Mouse (Mus musculus): ENCODE data around the gene Morn5. TPM values are rescaled to one million over a fixed set of nuclear protein-coding genes. Genes with fewer than 3 reads are reported as not detected.
A peak's percentile ranks its signal among the peaks of the same experiment; 100 is the strongest.

Gene Morn5
- polyA plus RNA-seq, 1 experiment from 2014 or later: 2.9 TPM

GRCm38 (mm10) chr2:36034898-36035297 lies 14.4 kb upstream of the Morn5 start:
- Histone ChIP-seq H3K9ac (no peak overlapping the region), H3K9me3 (no peaks in the 10 kb centered on the region), H3K4me3 (no peak overlapping the region), H3K27ac (replicated peaks) (no peak overlapping the region), H3K4me1 (replicated peaks) (no peaks in the 10 kb centered on the region), H3K36me3 (peaks cover 33% of the 10 kb centered on the region), H3K4me2 (no peak overlapping the region), H3K27me3 (no peaks in the 10 kb centered on the region)
- no peak for ATAC-seq (ENCODE audit: low FRiP score, low read depth)
- 92% methylated on average over 7 of the region's 7 CpGs for WGBS

- Histone ChIP-seq H3K27ac (replicated peaks) (no peak overlapping the region), H3K36me3 (peaks cover 33% of the 10 kb centered on the region), H3K4me1 (replicated peaks) (no peaks in the 10 kb centered on the region), H3K27me3 (no peaks in the 10 kb centered on the region), H3K4me3 (no peak overlapping the region), H3K9me3 (no peaks in the 10 kb centered on the region), H3K9ac (no peak overlapping the region), H3K4me2 (no peak overlapping the region)
- ATAC-seq (ENCODE audit: low FRiP score, low read depth): no peak
- 83% methylated on average over 11 of the region's 11 CpGs for WGBS
These were observed 13.7 kb upstream of the Morn5 start for GRCm38 (mm10) chr2:36035413-36036081.

- H3K4me3 ChIP-seq: no peak overlapping the region
- H3K4me1 ChIP-seq (replicated peaks): 0 out of 2 replicates have a peak, but pooled peaks cover 5% of the 10 kb centered on the region
- H3K9ac ChIP-seq: no peak overlapping the region
- peaks cover 42% of the 10 kb centered on the region for H3K36me3 ChIP-seq
- WGBS: 88% methylated on average over 7 of the region's 7 CpGs
- no peaks in the 10 kb centered on the region for H3K27me3 ChIP-seq
- no peak overlapping the region for H3K27ac ChIP-seq (replicated peaks)
- ATAC-seq (ENCODE audit: low FRiP score, low read depth): no peak
- H3K4me2 ChIP-seq: no peak overlapping the region
- no peaks in the 10 kb centered on the region for H3K9me3 ChIP-seq
These were observed 9.8 kb upstream of the Morn5 start for GRCm38 (mm10) chr2:36039297-36039985.

- H3K4me3 ChIP-seq: no peak overlapping the region
- H3K9me3 ChIP-seq: no peaks in the 10 kb centered on the region
- ATAC-seq (ENCODE audit: low FRiP score, low read depth): no peak
- H3K27me3 ChIP-seq: no peaks in the 10 kb centered on the region
- no peak overlapping the region for H3K4me2 ChIP-seq
- H3K9ac ChIP-seq: no peak overlapping the region
- 0 out of 2 replicates have a peak, but pooled peaks cover 5% of the 10 kb centered on the region for H3K4me1 ChIP-seq (replicated peaks)
- 89% methylated on average over 1 of the region's 1 CpGs for WGBS
- H3K27ac ChIP-seq (replicated peaks): no peak overlapping the region
- peaks cover 40% of the 10 kb centered on the region for H3K36me3 ChIP-seq
These were observed 8.4 kb upstream of the Morn5 start for GRCm38 (mm10) chr2:36040872-36041271.

- Histone ChIP-seq H3K4me1 (replicated peaks) (peaks cover 21% of the 10 kb centered on the region), H3K36me3 (peaks cover 6% of the 10 kb centered on the region; the same call in 1 of the 2 replicates), H3K27me3 (no peaks in the 10 kb centered on the region), H3K9ac (peak overlapping the region; percentile 76), H3K9me3 (no peaks in the 10 kb centered on the region), H3K27ac (replicated peaks) (no peak overlapping the region), H3K4me3 (peak overlapping the region; percentile 65), H3K4me2 (peak overlapping the region; percentile 61)
- no peak for ATAC-seq (ENCODE audit: low FRiP score, low read depth)
- 76% methylated on average over 8 of the region's 8 CpGs for WGBS
These were observed 1.1 kb upstream of the Morn5 start for GRCm38 (mm10) chr2:36048164-36048563.

- Histone ChIP-seq H3K27me3 (no peaks in the 10 kb centered on the region; the same call in 1 of the 2 replicates), H3K4me3 (peak overlapping the region; percentile 65), H3K4me1 (replicated peaks) (peaks cover 21% of the 10 kb centered on the region), H3K36me3 (no peaks in the 10 kb centered on the region), H3K9ac (no peak overlapping the region), H3K9me3 (no peaks in the 10 kb centered on the region), H3K27ac (replicated peaks) (no peak overlapping the region), H3K4me2 (peak overlapping the region; percentile 61)
- 46% methylated on average over 10 of the region's 10 CpGs for WGBS
- peak; percentile 58 for ATAC-seq (ENCODE audit: low FRiP score, low read depth)
These were observed 303 bp downstream of the Morn5 start for GRCm38 (mm10) chr2:36049567-36049954.

- no peaks in the 10 kb centered on the region for H3K9me3 ChIP-seq
- no peak overlapping the region for H3K4me3 ChIP-seq
- H3K36me3 ChIP-seq: no peaks in the 10 kb centered on the region
- no peak overlapping the region for H3K9ac ChIP-seq
- no peaks in the 10 kb centered on the region; the same call in 1 of the 2 replicates for H3K27me3 ChIP-seq
- no peak overlapping the region for H3K27ac ChIP-seq (replicated peaks)
- H3K4me1 ChIP-seq (replicated peaks): peaks cover 7% of the 10 kb centered on the region
- ATAC-seq (ENCODE audit: low FRiP score, low read depth): no peak
- no peak overlapping the region for H3K4me2 ChIP-seq
- WGBS: 65% methylated on average over 3 of the region's 3 CpGs
These were observed 4.0 kb downstream of the Morn5 start for GRCm38 (mm10) chr2:36053249-36053648.

GRCm38 (mm10) chr2:36056248-36056647 lies 7.0 kb downstream of the Morn5 start:
- H3K36me3 ChIP-seq: no peaks in the 10 kb centered on the region
- no peak overlapping the region for H3K27ac ChIP-seq (replicated peaks)
- no peak overlapping the region for H3K4me2 ChIP-seq
- H3K4me3 ChIP-seq: no peak overlapping the region
- no peaks in the 10 kb centered on the region; the same call in 1 of the 2 replicates for H3K27me3 ChIP-seq
- 66% methylated on average over 3 of the region's 3 CpGs for WGBS
- H3K4me1 ChIP-seq (replicated peaks): no peaks in the 10 kb centered on the region
- ATAC-seq (ENCODE audit: low FRiP score, low read depth): no peak
- no peak overlapping the region for H3K9ac ChIP-seq
- H3K9me3 ChIP-seq: no peaks in the 10 kb centered on the region

- 74% methylated on average over 5 of the region's 5 CpGs for WGBS
- Histone ChIP-seq H3K27ac (replicated peaks) (no peak overlapping the region), H3K27me3 (no peaks in the 10 kb centered on the region), H3K4me3 (no peak overlapping the region), H3K36me3 (no peaks in the 10 kb centered on the region), H3K9me3 (no peaks in the 10 kb centered on the region), H3K4me2 (no peak overlapping the region), H3K9ac (no peak overlapping the region), H3K4me1 (replicated peaks) (no peaks in the 10 kb centered on the region)
- ATAC-seq (ENCODE audit: low FRiP score, low read depth): no peak
These were observed 12.2 kb downstream of the Morn5 start for GRCm38 (mm10) chr2:36061409-36061808.

- Histone ChIP-seq H3K4me2 (no peak overlapping the region), H3K27me3 (no peaks in the 10 kb centered on the region), H3K4me3 (no peak overlapping the region), H3K4me1 (replicated peaks) (no peaks in the 10 kb centered on the region), H3K27ac (replicated peaks) (no peak overlapping the region), H3K9me3 (no peaks in the 10 kb centered on the region), H3K9ac (no peak overlapping the region), H3K36me3 (no peaks in the 10 kb centered on the region)
- WGBS: 38% methylated on average over 9 of the region's 9 CpGs
- ATAC-seq (ENCODE audit: low FRiP score, low read depth): no peak
These were observed 17.9 kb downstream of the Morn5 start for GRCm38 (mm10) chr2:36067132-36067531.

GRCm38 (mm10) chr2:36071660-36072305 lies 22.5 kb downstream of the Morn5 start:
- Histone ChIP-seq H3K9ac (no peak overlapping the region), H3K27ac (replicated peaks) (no peak overlapping the region), H3K4me1 (replicated peaks) (peaks cover under 1% of the 10 kb centered on the region), H3K4me2 (no peak overlapping the region), H3K27me3 (no peaks in the 10 kb centered on the region), H3K36me3 (no peaks in the 10 kb centered on the region), H3K9me3 (no peaks in the 10 kb centered on the region), H3K4me3 (no peak overlapping the region)
- ATAC-seq (ENCODE audit: low FRiP score, low read depth): no peak
- 85% methylated on average over 8 of the region's 8 CpGs for WGBS

GRCm38 (mm10) chr2:36073781-36074180 lies 24.5 kb downstream of the Morn5 start:
- 74% methylated on average over 3 of the region's 3 CpGs for WGBS

More at GRCm38 (mm10) chr2:36073781-36074180, 24.5 kb downstream of the Morn5 start:
- ATAC-seq (ENCODE audit: low FRiP score, low read depth): no peak
- 0 out of 2 replicates have a peak, but pooled peaks cover 2% of the 10 kb centered on the region for H3K27me3 ChIP-seq
- H3K4me1 ChIP-seq (replicated peaks): peaks cover 11% of the 10 kb centered on the region
- no peaks in the 10 kb centered on the region for H3K9me3 ChIP-seq
- no peak overlapping the region for H3K27ac ChIP-seq (replicated peaks)
- H3K36me3 ChIP-seq: no peaks in the 10 kb centered on the region
- no peak overlapping the region for H3K4me3 ChIP-seq
- H3K4me2 ChIP-seq: no peak overlapping the region
- H3K9ac ChIP-seq: no peak overlapping the region
